Mouse (Mus musculus) urinary bladder, postnatal 36 days (tissue): ENCODE data around the gene Rmi2.
"Not testable (repeated sequence)": the region's sequence is repeated elsewhere in the genome, so short reads cannot be mapped to it uniquely, and the experiment has no call there.

Experiments used
- DNase-seq, 2 experiments: peaks; one replicate each; pipeline ENCODE4 v3.0.0; 2022; ENCODE audit warnings: low spot score in 2 of 2, mixed read lengths in 1 of 2

The Rmi2 gene

GRCm38 (mm10) chr16:10827269-10827668 lies 7.6 kb upstream of the Rmi2 start:
- DNase-seq: no peak

GRCm38 (mm10) chr16:10827766-10828460 lies 6.9 kb upstream of the Rmi2 start:
- DNase-seq: no peak

- peak in 1 of 2 experiments; percentile 20 for DNase-seq
Observed at GRCm38 (mm10) chr16:10828461-10828805, 6.4 kb upstream of the Rmi2 start.

- no peak for DNase-seq
Observed at GRCm38 (mm10) chr16:10834542-10834910, 333 bp upstream of the Rmi2 start.

- DNase-seq: peak in 1 of 2 experiments; percentile 20
Observed at GRCm38 (mm10) chr16:10836388-10836787, 1.5 kb downstream of the Rmi2 start.

- DNase-seq: no peak
Observed at GRCm38 (mm10) chr16:10837250-10837649, 2.4 kb downstream of the Rmi2 start.

- DNase-seq: no peak
Observed at GRCm38 (mm10) chr16:10837903-10838302, 3.0 kb downstream of the Rmi2 start.

- no peak for DNase-seq
Observed at GRCm38 (mm10) chr16:10838487-10839245, 3.8 kb downstream of the Rmi2 start.

GRCm38 (mm10) chr16:10840018-10840417 lies 5.2 kb downstream of the Rmi2 start:
- no peak for DNase-seq

- DNase-seq: no peak
Observed at GRCm38 (mm10) chr16:10842282-10842855, 7.5 kb downstream of the Rmi2 start.

- DNase-seq: no peak
Observed at GRCm38 (mm10) chr16:10843486-10844318, 8.8 kb downstream of the Rmi2 start.

GRCm38 (mm10) chr16:10844319-10844670 lies 9.4 kb downstream of the Rmi2 start:
- no peak for DNase-seq

GRCm38 (mm10) chr16:10845952-10846351 lies 11.1 kb downstream of the Rmi2 start:
- DNase-seq: no peak

GRCm38 (mm10) chr16:10846503-10846902 lies 11.6 kb downstream of the Rmi2 start:
- DNase-seq: peak in 1 of 2 experiments; percentile 60

- DNase-seq: peak; percentile 61 to 82
Observed at GRCm38 (mm10) chr16:10849965-10850861, 15.4 kb downstream of the Rmi2 start.

GRCm38 (mm10) chr16:10850905-10851304 lies 16.0 kb downstream of the Rmi2 start:
- no peak for DNase-seq

- DNase-seq: not testable (repeated sequence)
Observed at GRCm38 (mm10) chr16:10852216-10852615, 17.4 kb downstream of the Rmi2 start.

- no peak for DNase-seq
Observed at GRCm38 (mm10) chr16:10859726-10860245, 24.9 kb downstream of the Rmi2 start.

GRCm38 (mm10) chr16:10861408-10861807 lies 26.5 kb downstream of the Rmi2 start:
- peak in 1 of 2 experiments; percentile 61 for DNase-seq

- DNase-seq: no peak
Observed at GRCm38 (mm10) chr16:10864833-10865591, 30.2 kb downstream of the Rmi2 start.
